Mouse (Mus musculus) midbrain, embryonic 14.5 days (tissue): ENCODE measurements around the gene Vmn2r124. TPM values are rescaled to one million over a fixed set of nuclear protein-coding genes. Genes with fewer than 3 reads are reported as not detected.
A peak's percentile ranks its signal among the peaks of the same experiment; 100 is the strongest.
"Not testable (repeated sequence)": the region's sequence is repeated elsewhere in the genome, so short reads cannot be mapped to it uniquely, and the experiment has no call there.

Source experiments
- ATAC-seq: fragments of 200-750 bp; cut with Nextera tagmentation; 2 replicates; pipeline ENCODE4 v1.8.0; 2017; ENCODE audit warnings: moderate number of reproducible peaks, moderate library complexity; ENCODE audit not compliant: low FRiP score, low TSS enrichment
- DNase-seq: peaks from one replicate; pipeline ENCODE4 v3.0.0-alpha.2; 2015
- H3K27ac ChIP-seq: fragments of 300-500 bp; sonication (generic); replicated peaks from 2 replicates; pipeline ENCODE4 v1.5.1; 2014; ENCODE audit warnings: mild to moderate bottlenecking, low read depth, low read length, moderate library complexity
- H3K27me3 ChIP-seq: fragments of 300-500 bp; sonication (generic); 2 replicates; pipeline ENCODE4 v1.6.1; 2014; ENCODE audit warnings: low read length, control low read depth, mixed read lengths; ENCODE audit not compliant: control insufficient read depth, insufficient read depth
- H3K36me3 ChIP-seq: fragments of 300-500 bp; sonication (generic); 2 replicates; pipeline ENCODE4 v1.6.1; 2014; ENCODE audit warnings: low read length, control low read depth; ENCODE audit not compliant: control insufficient read depth, insufficient read depth
- H3K4me1 ChIP-seq: fragments of 300-500 bp; sonication (generic); 2 replicates; pipeline ENCODE4 v1.6.1; 2014; ENCODE audit warnings: mild to moderate bottlenecking, antibody characterized with exemption, low read length, control low read depth; ENCODE audit not compliant: control insufficient read depth, insufficient read depth
- H3K4me2 ChIP-seq: fragments of 300-500 bp; sonication (generic); 2 replicates; pipeline ENCODE4 v1.6.1; 2014; ENCODE audit warnings: mild to moderate bottlenecking, low read length, moderate library complexity
- H3K4me3 ChIP-seq: fragments of 300-500 bp; sonication (generic); replicated peaks from 2 replicates; pipeline ENCODE4 v1.5.1; 2014; ENCODE audit warnings: low read depth, low read length
- H3K9ac ChIP-seq: fragments of 300-500 bp; sonication (generic); replicated peaks from 2 replicates; pipeline ENCODE4 v1.6.1; 2014; ENCODE audit warnings: mild to moderate bottlenecking, low read length, moderate library complexity
- H3K9me3 ChIP-seq: fragments of 300-500 bp; sonication (generic); 2 replicates; pipeline ENCODE4 v1.6.1; 2016; ENCODE audit warnings: low read length, control low read depth, mixed read lengths; ENCODE audit not compliant: control insufficient read depth
- WGBS: fragments of 180-500 bp; shearing (Covaris S2); extraction: QIAGEN DNeasy Blood & Tissue Kit; methylation state at CpG from one replicate; pipeline ENCODE4 v1.1.7; 2014; 5-methylcytosine and 5-hydroxymethylcytosine counted together
- polyA plus RNA-seq: library from polyadenylated mRNA; unstranded; fragments of >200 nt; fragmentation: Nextera tagmentation; extraction: Ambion mirVana; gene quantifications from 2 replicates; pipeline ENCODE4 v1.2.1, GENCODE M21; 2014

The Vmn2r124 gene
- not detected in 2 replicates for polyA plus RNA-seq

DNA sequence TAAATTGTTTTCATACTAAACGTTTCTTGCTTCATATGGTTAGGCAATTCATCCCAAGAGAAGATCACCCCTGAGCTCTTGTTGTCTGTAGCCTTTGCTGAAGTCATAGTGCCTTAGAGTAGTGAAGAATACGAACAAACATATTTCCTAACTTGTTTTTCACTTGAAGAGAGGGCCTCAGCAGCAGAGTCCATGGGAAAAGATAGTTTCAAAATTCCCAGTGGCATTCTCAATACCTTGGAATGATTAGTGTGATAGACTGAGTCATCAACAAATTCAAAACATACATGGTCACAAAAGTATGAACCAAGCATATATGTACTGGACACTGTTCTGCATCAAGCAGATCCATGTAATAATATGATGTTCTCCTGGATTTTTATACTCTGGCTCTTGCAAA, at the start of gene Vmn2r124:
TSS of gene Vmn2r124 (plus strand) at position 301 of the 400 bp plus-strand sequence.
- no peak for ATAC-seq
- Histone ChIP-seq H3K9me3 (no peaks in the 10 kb centered on the region), H3K4me2 (no peak within 1 kb of the TSS), H3K36me3 (no peaks in the 10 kb centered on the region), H3K9ac (no peak within 1 kb of the TSS), H3K4me1 (no peaks in the 10 kb centered on the region), H3K27me3 (no peaks in the 10 kb centered on the region), H3K4me3 (no peak within 1 kb of the TSS), H3K27ac (no peak within 1 kb of the TSS)
- 49% methylated on average over 2 of the region's 2 CpGs for WGBS
- DNase-seq: no peak

DNA sequence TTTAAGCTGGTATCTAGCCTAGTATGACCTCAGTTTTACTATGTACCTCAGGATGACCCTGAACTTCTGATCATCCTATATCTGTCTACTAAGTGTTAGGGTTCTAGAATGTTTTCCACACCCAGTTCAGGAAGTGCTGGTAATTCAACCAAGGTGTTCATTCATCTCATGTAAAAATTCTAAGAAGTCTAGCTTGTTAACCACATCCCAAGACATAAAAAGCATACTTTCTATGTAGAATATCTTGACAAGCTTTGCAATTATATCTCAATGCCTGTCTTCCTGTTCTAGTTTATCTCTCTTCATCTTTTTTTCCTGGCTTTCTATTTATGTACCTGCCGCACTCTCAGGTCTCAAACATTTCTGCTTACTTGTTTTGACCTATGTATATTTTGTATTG, 44.5 kb upstream of the Vmn2r124 start:
- H3K27ac ChIP-seq: no peak overlapping the region
- H3K27me3 ChIP-seq: no peaks in the 10 kb centered on the region
- no peak for ATAC-seq
- H3K9me3 ChIP-seq: no peaks in the 10 kb centered on the region
- H3K4me3 ChIP-seq: no peak overlapping the region
- no peak overlapping the region for H3K9ac ChIP-seq
- H3K4me1 ChIP-seq: no peaks in the 10 kb centered on the region
- 91% methylated on average over 1 of the region's 1 CpGs for WGBS
- H3K36me3 ChIP-seq: no peaks in the 10 kb centered on the region
- no peak overlapping the region for H3K4me2 ChIP-seq
- no peak for DNase-seq

DNA sequence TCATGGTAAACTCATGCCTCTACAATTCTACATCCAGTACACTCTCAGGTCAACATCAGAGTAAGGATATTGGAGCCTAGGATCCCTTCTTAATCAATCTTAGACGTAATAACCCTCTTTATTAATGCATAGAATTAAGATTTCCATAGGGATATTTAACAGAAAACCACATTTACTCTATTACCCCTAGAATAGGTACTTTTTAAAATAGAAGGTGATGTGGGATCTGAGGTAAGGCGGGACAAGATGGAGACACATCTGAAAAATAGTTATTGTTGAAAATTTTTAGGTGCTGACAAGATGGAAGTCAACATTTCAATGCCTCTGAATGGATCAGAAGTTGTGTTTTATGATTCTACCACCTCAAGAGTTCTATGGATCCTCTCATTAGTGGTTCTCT, 27.8 kb upstream of the Vmn2r124 start, which contains the start of gene Fpr-rs4:
TSS of gene Fpr-rs4 (plus strand) at position 301 of the 400 bp plus-strand sequence.
- H3K9ac ChIP-seq: no peak within 1 kb of the TSS
- H3K4me1 ChIP-seq: no peaks in the 10 kb centered on the region
- ATAC-seq: no peak
- no peaks in the 10 kb centered on the region for H3K27me3 ChIP-seq
- 60% methylated on average over 2 of the region's 2 CpGs for WGBS
- DNase-seq: no peak
- no peak within 1 kb of the TSS for H3K4me2 ChIP-seq
- H3K9me3 ChIP-seq: 0 out of 2 replicates have a peak, but pooled peaks cover 2% of the 10 kb centered on the region
- no peak within 1 kb of the TSS for H3K4me3 ChIP-seq
- no peaks in the 10 kb centered on the region for H3K36me3 ChIP-seq
- H3K27ac ChIP-seq: no peak within 1 kb of the TSS

DNA sequence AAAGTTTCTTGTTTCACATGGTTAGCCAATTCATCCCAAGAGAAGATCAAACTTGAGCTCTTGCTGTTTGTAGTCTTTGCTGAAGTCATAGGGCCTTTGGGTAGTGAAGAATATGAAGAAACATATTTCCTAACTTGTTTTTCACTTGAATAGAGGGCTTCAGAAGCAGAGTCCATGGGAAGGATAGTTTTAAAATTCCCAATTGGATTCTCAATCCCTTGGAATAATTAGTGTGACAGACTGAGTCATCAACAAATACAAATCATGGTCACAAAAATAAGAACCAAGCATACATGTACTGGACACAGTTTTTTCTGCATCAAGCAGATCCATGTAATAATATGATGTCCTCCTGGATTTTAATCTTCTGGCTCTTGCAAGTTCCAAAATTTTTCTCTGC, 35.5 kb downstream of the Vmn2r124 start, which contains the start of gene Vmn2r91:
TSS of gene Vmn2r91 (plus strand) at position 301 of the 400 bp plus-strand sequence.
- not testable (repeated sequence) for H3K9ac ChIP-seq, H3K4me2 ChIP-seq, H3K27ac ChIP-seq, H3K4me1 ChIP-seq, DNase-seq, ATAC-seq, H3K36me3 ChIP-seq, H3K9me3 ChIP-seq, H3K27me3 ChIP-seq, H3K4me3 ChIP-seq

DNA sequence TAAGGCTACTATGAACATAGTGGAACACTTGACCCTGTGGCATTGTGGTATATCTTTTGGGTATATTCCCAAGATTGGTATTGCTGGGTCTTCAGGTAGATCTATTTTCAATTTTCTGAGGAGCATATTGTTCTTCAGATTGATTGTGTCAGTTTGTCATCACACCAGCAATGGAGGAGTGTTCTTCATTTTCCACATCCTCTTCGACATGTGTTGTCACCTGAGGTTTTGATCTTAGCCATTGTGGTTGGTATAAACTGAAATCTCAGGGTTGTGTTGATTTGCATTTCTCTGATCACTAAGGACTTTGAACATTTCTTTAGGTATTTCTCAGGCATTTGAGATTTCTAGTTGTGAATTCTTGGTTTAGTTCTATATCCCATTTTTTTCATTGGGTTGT, 46.4 kb downstream of the Vmn2r124 start:
- not testable (repeated sequence) for H3K4me2 ChIP-seq, H3K27ac ChIP-seq, H3K4me1 ChIP-seq, ATAC-seq, H3K9ac ChIP-seq, H3K9me3 ChIP-seq, H3K4me3 ChIP-seq, H3K27me3 ChIP-seq, H3K36me3 ChIP-seq, DNase-seq
- WGBS: 67% methylated on average over 1 of the region's 1 CpGs

DNA sequence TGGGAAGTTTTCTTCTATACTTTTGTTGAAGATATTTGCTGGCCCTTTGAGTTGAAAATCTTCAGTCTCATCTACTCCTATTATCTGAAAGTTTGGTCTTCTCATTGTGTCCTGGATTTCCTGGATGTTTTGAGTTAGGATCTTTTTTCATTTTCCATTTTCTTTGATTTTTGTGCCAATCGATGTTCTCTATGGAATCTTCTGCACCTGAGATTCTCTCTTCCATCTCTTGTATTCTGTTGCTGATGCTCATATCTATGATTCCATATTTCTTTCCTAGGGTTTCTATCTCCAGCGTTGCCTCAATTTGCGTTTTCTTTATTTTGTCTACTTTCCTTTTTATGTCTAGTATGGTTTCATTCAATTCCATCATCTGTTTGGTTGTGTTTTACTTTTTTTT, 53.0 kb downstream of the Vmn2r124 start:
- not testable (repeated sequence) for ATAC-seq

More for the DNA sequence above, 53.0 kb downstream of the Vmn2r124 start:
- 85% methylated on average over 3 of the region's 3 CpGs for WGBS
- H3K9ac ChIP-seq, H3K4me1 ChIP-seq, H3K36me3 ChIP-seq, H3K4me3 ChIP-seq, H3K9me3 ChIP-seq, H3K4me2 ChIP-seq, H3K27me3 ChIP-seq, H3K27ac ChIP-seq: not testable (repeated sequence)
- peak; percentile 0 for DNase-seq

Other genes with a start within 250 kb of the Vmn2r124 start
- gene Spaca6, start 222.3 kb upstream of the Vmn2r124 start, polyA plus RNA-seq: 18.5 and 20.0 TPM in 2 replicates
- 0.78 and 1.2 TPM in 2 replicates for gene Has1, start 194.2 kb upstream of the Vmn2r124 start, polyA plus RNA-seq
- not detected in 2 replicates for gene Fpr1, start 165.5 kb upstream of the Vmn2r124 start, polyA plus RNA-seq
- gene Fpr2, start 161.6 kb upstream of the Vmn2r124 start, polyA plus RNA-seq: not detected in 2 replicates
- gene Fpr3, start 161.6 kb upstream of the Vmn2r124 start, polyA plus RNA-seq: not detected in 2 replicates
- gene Fpr-rs4, start 27.7 kb upstream of the Vmn2r124 start, polyA plus RNA-seq: not detected in 2 replicates
- not detected in 2 replicates for gene Vmn2r91, start 35.6 kb downstream of the Vmn2r124 start, polyA plus RNA-seq
- gene Vmn2r92, start 102.5 kb downstream of the Vmn2r124 start, polyA plus RNA-seq: not detected in 2 replicates
- not detected in 2 replicates for gene Vmn2r94, start 228.3 kb downstream of the Vmn2r124 start, polyA plus RNA-seq
- not detected in 2 replicates for gene Vmn2r93, start 248.7 kb downstream of the Vmn2r124 start, polyA plus RNA-seq